Mouse (Mus musculus) kidney, postnatal 10 days (tissue): ENCODE results near the gene Frmd7.

Experiments
- DNase-seq: peaks from one replicate; pipeline ENCODE4 v3.0.0; 2021; ENCODE audit warnings: mixed read lengths

Frmd7 gene

GRCm38 (mm10) chrX:50942610-50943009 is at the start of gene Frmd7:
Gene Frmd7, minus strand, starts transcription at chrX:50942710.
- DNase-seq: no peak

- DNase-seq: no peak
These were observed 48.8 kb upstream of the Frmd7 start for GRCm38 (mm10) chrX:50991324-50991723.

- DNase-seq: no peak
These were observed 47.4 kb upstream of the Frmd7 start for GRCm38 (mm10) chrX:50989940-50990339.

GRCm38 (mm10) chrX:50988581-50988980 is 46.1 kb upstream of the Frmd7 start:
- no peak for DNase-seq

- DNase-seq: no peak
These were observed 35.9 kb upstream of the Frmd7 start for GRCm38 (mm10) chrX:50978428-50978827.

- DNase-seq: no peak
These were observed 29.6 kb upstream of the Frmd7 start for GRCm38 (mm10) chrX:50972145-50972544.

GRCm38 (mm10) chrX:50969907-50970306 is 27.4 kb upstream of the Frmd7 start:
- no peak for DNase-seq

- peak; percentile 4 for DNase-seq
These were observed 25.8 kb upstream of the Frmd7 start for GRCm38 (mm10) chrX:50968157-50968932.

- DNase-seq: no peak
These were observed 22.6 kb upstream of the Frmd7 start for GRCm38 (mm10) chrX:50965157-50965556.

- no peak for DNase-seq
These were observed 20.4 kb upstream of the Frmd7 start for GRCm38 (mm10) chrX:50962955-50963354.

GRCm38 (mm10) chrX:50948633-50949032 is 6.1 kb upstream of the Frmd7 start:
- DNase-seq: peak; percentile 57

GRCm38 (mm10) chrX:50948116-50948515 is 5.6 kb upstream of the Frmd7 start:
- no peak for DNase-seq

GRCm38 (mm10) chrX:50937117-50937516 is 5.4 kb downstream of the Frmd7 start:
- no peak for DNase-seq

GRCm38 (mm10) chrX:50930309-50930708 is 12.2 kb downstream of the Frmd7 start:
- DNase-seq: no peak

- DNase-seq: no peak
These were observed 15.5 kb downstream of the Frmd7 start for GRCm38 (mm10) chrX:50926893-50927545.

- peak; percentile 10 for DNase-seq
These were observed 17.7 kb downstream of the Frmd7 start for GRCm38 (mm10) chrX:50924629-50925364.

- no peak for DNase-seq
These were observed 23.8 kb downstream of the Frmd7 start for GRCm38 (mm10) chrX:50918754-50919153.

- DNase-seq: no peak
These were observed 25.1 kb downstream of the Frmd7 start for GRCm38 (mm10) chrX:50917389-50917788.

GRCm38 (mm10) chrX:50909915-50910314 is 32.6 kb downstream of the Frmd7 start:
- DNase-seq: no peak

GRCm38 (mm10) chrX:50903497-50903896 is 39.0 kb downstream of the Frmd7 start:
- no peak for DNase-seq

- no peak for DNase-seq
These were observed 54.5 kb downstream of the Frmd7 start for GRCm38 (mm10) chrX:50887999-50888398.

GRCm38 (mm10) chrX:50874246-50875002 is 68.1 kb downstream of the Frmd7 start:
- DNase-seq: no peak

- no peak for DNase-seq
These were observed 77.8 kb downstream of the Frmd7 start for GRCm38 (mm10) chrX:50864734-50865133.
